Mouse (Mus musculus) brain, embryonic 14.5 days (tissue): Measurements from ENCODE around the gene CN725425.

Experiments
- CTCF ChIP-seq: fragments of 200-500 bp; IDR thresholded peaks from 2 replicates; pipeline ENCODE4 v1.5.1; 2012; ENCODE audit warnings: inconsistent platforms, mild to moderate bottlenecking, moderate library complexity, borderline replicate concordance; ENCODE audit not compliant: insufficient read depth, insufficient read length; ENCODE audit errors: extremely low read depth
- POLR2A ChIP-seq: fragments of 200-500 bp; IDR thresholded peaks from 2 replicates; pipeline ENCODE4 v1.6.1; 2012; ENCODE audit warnings: mild to moderate bottlenecking, inconsistent platforms, borderline replicate concordance; ENCODE audit not compliant: poor library complexity, insufficient read depth, insufficient read length, severe bottlenecking; ENCODE audit errors: extremely low read depth

DNA sequence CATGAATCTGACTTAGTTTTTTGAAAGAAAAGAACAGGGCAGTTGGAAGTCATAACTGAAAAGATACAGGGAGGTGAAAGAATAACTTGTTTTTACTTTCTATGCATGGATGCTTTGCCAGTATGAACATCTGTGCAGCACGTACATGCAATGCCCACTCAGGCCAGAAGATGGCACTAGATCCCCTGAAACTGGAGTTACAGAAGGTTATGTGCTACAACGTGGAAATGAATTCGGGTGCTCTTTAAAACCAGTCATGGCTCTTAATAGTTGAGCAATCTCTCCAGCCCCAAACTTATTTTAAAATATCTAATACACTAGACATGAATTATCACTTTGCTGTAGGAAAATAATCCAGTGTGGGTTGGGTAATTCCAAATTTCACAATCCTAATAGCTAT, 102.1 kb downstream of the CN725425 start:
- TF ChIP-seq CTCF (peak; percentile 84; the same call in 1 of the 2 replicates), POLR2A (no peak)
